Mouse (Mus musculus) embryonic facial prominence, embryonic 12.5 days (tissue): ENCODE measurements at regions not wholly inside any gene's neighbourhood (a gene's known extent, or its start where the extent isn't known, plus 50 kb on each side); places are given as distances from the start of the nearest gene placed in this dataset.
"Not testable (repeated sequence)": the region's sequence is repeated elsewhere in the genome, so short reads cannot be mapped to it uniquely, and the experiment has no call there.

ENCODE experiments used
- ATAC-seq: fragments of 200-750 bp; cut with Nextera tagmentation; 2 replicates; pipeline ENCODE4 v1.8.0; 2017; ENCODE audit not compliant: insufficient number of reproducible peaks, insufficient read depth, low FRiP score, low TSS enrichment
- H3K27ac ChIP-seq: fragments of 300-500 bp; sonication (generic); 2 replicates; pipeline ENCODE4 v1.5.1; 2016; ENCODE audit warnings: mild to moderate bottlenecking
- H3K27me3 ChIP-seq: fragments of 300-500 bp; sonication (generic); 2 replicates; pipeline ENCODE4 v1.6.1; 2016; ENCODE audit warnings: mild to moderate bottlenecking, moderate library complexity
- H3K36me3 ChIP-seq: fragments of 300-500 bp; sonication (generic); 2 replicates; pipeline ENCODE4 v1.6.1; 2016; ENCODE audit warnings: mild to moderate bottlenecking
- H3K4me1 ChIP-seq: fragments of 300-500 bp; sonication (generic); 2 replicates; pipeline ENCODE4 v1.6.1; 2016
- H3K4me2 ChIP-seq: fragments of 300-500 bp; sonication (generic); replicated peaks from 2 replicates; pipeline ENCODE4 v1.6.1; 2016; ENCODE audit warnings: mild to moderate bottlenecking, moderate library complexity
- H3K4me3 ChIP-seq: fragments of 300-500 bp; sonication (generic); 2 replicates; pipeline ENCODE4 v1.5.1; 2016; ENCODE audit warnings: mild to moderate bottlenecking
- H3K9ac ChIP-seq: fragments of 300-500 bp; sonication (generic); 2 replicates; pipeline ENCODE4 v1.6.1; 2016; ENCODE audit warnings: mild to moderate bottlenecking, moderate library complexity
- H3K9me3 ChIP-seq: fragments of 300-500 bp; sonication (generic); 2 replicates; pipeline ENCODE4 v1.6.1; 2016; ENCODE audit warnings: mild to moderate bottlenecking, moderate library complexity
- WGBS: fragments of 180-500 bp; shearing (Covaris S2); methylation state at CpG from one replicate; pipeline ENCODE4 v1.1.7; 2016; 5-methylcytosine and 5-hydroxymethylcytosine counted together

- Histone ChIP-seq H3K36me3 (no peaks in the 10 kb centered on the region), H3K9ac (no peak overlapping the region), H3K27ac (no peak overlapping the region), H3K4me3 (no peak overlapping the region), H3K4me2 (no peak overlapping the region), H3K27me3 (no peaks in the 10 kb centered on the region), H3K4me1 (no peaks in the 10 kb centered on the region), H3K9me3 (no peaks in the 10 kb centered on the region)
- ATAC-seq = no peak
- WGBS = 80% methylated on average over 7 of the region's 7 CpGs
Measured at GRCm38 (mm10) chr10:118064816-118065216, 76.8 kb upstream of the Mdm1 start.

DNA sequence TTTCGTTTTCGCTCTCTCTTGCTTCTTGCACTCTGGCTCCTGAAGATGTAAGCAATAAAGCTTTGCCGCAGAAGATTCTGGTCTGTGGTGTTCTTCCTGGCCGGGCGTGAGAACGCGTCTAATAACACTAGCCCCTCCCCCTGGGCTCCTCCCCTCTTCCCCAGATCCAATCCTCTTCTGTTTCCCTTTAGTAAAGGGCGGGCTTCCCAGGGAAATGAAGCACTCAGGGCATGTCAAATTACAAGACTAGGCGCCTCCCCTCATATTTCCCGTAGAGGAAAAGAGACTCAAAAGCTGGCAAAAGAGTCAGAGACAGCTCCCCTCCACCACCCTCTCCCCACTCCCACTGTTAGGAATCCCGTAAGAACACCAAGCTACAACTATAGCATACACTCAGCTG is 65.3 kb upstream of the Mdm1 start:
- not testable (repeated sequence) for H3K27ac ChIP-seq, H3K4me2 ChIP-seq, H3K9me3 ChIP-seq, H3K4me1 ChIP-seq, H3K27me3 ChIP-seq, H3K9ac ChIP-seq, ATAC-seq, H3K4me3 ChIP-seq, H3K36me3 ChIP-seq
- WGBS = 92% methylated on average over 9 of the region's 11 CpGs

DNA sequence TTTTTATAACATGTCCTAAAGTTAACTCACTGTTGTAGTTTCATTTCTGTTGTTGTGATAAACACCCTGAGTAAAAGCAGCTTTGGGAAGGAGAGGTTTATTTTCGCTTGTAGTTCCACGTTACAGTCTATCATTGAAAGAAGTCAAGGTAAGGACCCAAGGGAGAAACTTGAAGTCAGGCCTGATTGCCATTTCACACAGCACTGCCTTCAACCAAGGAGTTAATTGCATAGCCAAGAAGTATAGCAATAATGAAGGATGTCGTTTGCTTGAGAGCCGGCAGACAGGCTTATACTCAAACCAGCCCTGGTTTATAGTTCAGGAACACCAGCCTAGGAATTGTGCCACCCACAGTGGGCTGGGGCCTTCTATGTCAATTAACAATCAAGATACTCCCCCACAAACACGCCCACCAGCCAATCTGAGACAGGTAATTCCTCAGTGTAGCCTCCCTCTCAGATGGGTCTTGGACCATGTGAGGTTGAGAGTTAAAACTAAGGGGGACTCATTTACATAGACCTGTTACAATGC is 59.9 kb upstream of the Mdm1 start:
- WGBS = 81% methylated on average over 5 of the region's 5 CpGs
- Histone ChIP-seq H3K9ac (no peak overlapping the region), H3K4me2 (no peak overlapping the region), H3K27ac (no peak overlapping the region), H3K4me1 (no peaks in the 10 kb centered on the region), H3K9me3 (no peaks in the 10 kb centered on the region), H3K4me3 (no peak overlapping the region), H3K27me3 (no peaks in the 10 kb centered on the region), H3K36me3 (no peaks in the 10 kb centered on the region)
- no peak for ATAC-seq

- Histone ChIP-seq H3K27ac (no peak overlapping the region), H3K4me3 (no peak overlapping the region), H3K4me1 (0 out of 2 replicates have a peak, but pooled peaks cover 5% of the 10 kb centered on the region), H3K9me3 (no peaks in the 10 kb centered on the region), H3K27me3 (no peaks in the 10 kb centered on the region), H3K4me2 (no peak overlapping the region), H3K36me3 (no peaks in the 10 kb centered on the region), H3K9ac (no peak overlapping the region)
- no peak for ATAC-seq
- 87% methylated on average over 13 of the region's 13 CpGs for WGBS
Measured at GRCm38 (mm10) chr10:118083035-118083720, 58.4 kb upstream of the Mdm1 start.

- WGBS = 88% methylated on average over 8 of the region's 8 CpGs
- Histone ChIP-seq H3K9ac (no peak overlapping the region), H3K36me3 (no peaks in the 10 kb centered on the region), H3K9me3 (no peaks in the 10 kb centered on the region), H3K27me3 (no peaks in the 10 kb centered on the region), H3K4me2 (no peak overlapping the region), H3K4me3 (no peak overlapping the region), H3K4me1 (peaks cover 7% of the 10 kb centered on the region; the same call in 1 of the 2 replicates), H3K27ac (no peak overlapping the region)
- ATAC-seq = no peak
Measured at GRCm38 (mm10) chr10:118083721-118084075, 57.9 kb upstream of the Mdm1 start.

GRCm38 (mm10) chr10:118085046-118085983 is 56.3 kb upstream of the Mdm1 start:
- WGBS = 89% methylated on average over 16 of the region's 16 CpGs
- peak; percentile 15; the same call in 1 of the 2 replicates for ATAC-seq
- H3K9ac ChIP-seq = no peak overlapping the region
- H3K4me1 ChIP-seq = peaks cover 7% of the 10 kb centered on the region; the same call in 1 of the 2 replicates
- no peak overlapping the region for H3K4me3 ChIP-seq
- no peak overlapping the region for H3K4me2 ChIP-seq
- H3K27me3 ChIP-seq = no peaks in the 10 kb centered on the region
- H3K27ac ChIP-seq = no peak overlapping the region
- no peaks in the 10 kb centered on the region for H3K9me3 ChIP-seq
- H3K36me3 ChIP-seq = no peaks in the 10 kb centered on the region

DNA sequence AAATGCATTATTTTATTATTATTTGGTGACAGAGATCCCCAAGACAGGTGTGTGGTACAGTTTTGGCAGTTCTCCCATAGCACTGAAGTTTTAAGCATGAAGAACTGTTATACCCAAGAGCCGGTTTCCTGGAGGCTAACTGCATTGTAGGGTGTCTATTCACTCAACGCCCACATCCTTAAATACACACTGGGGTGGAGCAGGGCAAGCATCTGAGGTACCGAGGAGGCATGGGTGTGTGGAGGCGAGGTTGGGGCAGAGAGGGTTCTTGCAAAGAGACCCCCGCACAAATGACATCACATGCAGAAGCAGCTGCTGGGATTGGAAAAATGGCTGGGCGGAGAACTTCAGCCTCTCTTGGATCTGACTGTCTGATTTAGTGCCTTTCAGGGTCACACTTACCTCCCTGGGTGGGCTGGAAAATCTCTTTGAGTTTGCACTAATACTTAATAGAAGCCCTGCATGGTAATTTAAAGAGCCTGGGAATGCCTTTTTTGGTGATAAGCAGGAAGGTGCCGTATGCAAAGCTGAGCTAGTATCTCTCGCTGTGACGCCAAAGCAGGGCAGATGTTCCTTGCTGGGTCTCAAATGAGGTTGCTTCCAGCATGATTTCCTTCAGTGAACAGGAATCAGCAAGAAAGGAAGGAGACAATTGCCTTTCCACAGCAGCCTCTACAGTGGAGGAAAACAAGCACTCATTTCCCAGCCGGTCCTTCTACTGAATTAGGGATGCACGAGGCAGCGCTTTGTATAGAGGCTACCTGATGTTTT is 53.9 kb upstream of the Mdm1 start:
- Histone ChIP-seq H3K36me3 (no peaks in the 10 kb centered on the region), H3K27ac (no peak overlapping the region), H3K27me3 (no peaks in the 10 kb centered on the region), H3K4me1 (peaks cover 15% of the 10 kb centered on the region), H3K9ac (no peak overlapping the region), H3K4me2 (no peak overlapping the region), H3K9me3 (no peaks in the 10 kb centered on the region), H3K4me3 (no peak overlapping the region)
- no peak for ATAC-seq
- WGBS = 28% methylated on average over 12 of the region's 12 CpGs

DNA sequence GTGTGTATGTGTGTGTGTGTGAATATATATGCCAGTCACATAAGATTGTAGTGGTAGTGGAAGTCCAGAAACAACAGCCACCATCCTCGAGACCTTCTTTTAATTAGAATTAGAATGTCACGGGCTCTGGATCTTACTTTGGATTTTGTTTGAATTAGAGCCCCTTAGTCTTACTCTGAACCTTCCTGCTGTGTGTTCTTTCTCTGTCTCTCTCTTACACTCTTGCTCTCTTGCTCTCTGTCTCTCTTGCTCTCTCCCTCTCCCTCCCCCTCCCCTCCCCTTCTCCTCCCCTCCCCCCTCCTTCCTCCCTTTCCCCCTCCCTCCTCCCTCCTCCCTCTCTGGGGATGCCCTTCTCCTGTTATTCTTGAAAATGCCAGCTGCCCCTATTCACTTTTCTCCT is 53.1 kb upstream of the Mdm1 start:
- Histone ChIP-seq H3K4me2 (no peak overlapping the region), H3K4me1 (peaks cover 17% of the 10 kb centered on the region), H3K9ac (no peak overlapping the region), H3K27me3 (no peaks in the 10 kb centered on the region), H3K4me3 (no peak overlapping the region), H3K9me3 (no peaks in the 10 kb centered on the region), H3K27ac (no peak overlapping the region), H3K36me3 (no peaks in the 10 kb centered on the region)
- no peak for ATAC-seq
- 42% methylated on average over 2 of the region's 2 CpGs for WGBS

DNA sequence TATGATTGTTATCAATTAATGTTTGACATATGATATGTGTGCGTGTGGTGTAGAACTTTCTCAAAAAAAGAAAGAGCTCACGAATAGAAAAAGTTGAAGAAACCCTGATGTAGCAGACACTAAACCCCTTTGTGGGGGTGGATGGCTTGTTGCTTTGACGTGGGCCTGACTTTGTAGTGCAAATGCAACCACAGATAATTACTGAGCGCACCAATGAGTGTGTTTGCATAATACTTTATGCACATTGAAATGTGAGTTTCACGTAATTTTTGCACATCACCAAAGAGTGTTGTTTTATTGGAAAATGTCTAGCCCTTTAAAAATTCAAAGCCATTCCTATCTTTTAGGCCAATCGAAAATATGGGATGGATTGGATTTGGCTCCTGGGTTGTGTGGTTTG is 51.7 kb upstream of the Mdm1 start:
- no peak overlapping the region for H3K27ac ChIP-seq
- 70% methylated on average over 6 of the region's 6 CpGs for WGBS
- no peaks in the 10 kb centered on the region for H3K9me3 ChIP-seq
- no peak overlapping the region for H3K9ac ChIP-seq
- no peak for ATAC-seq
- H3K4me3 ChIP-seq = no peak overlapping the region
- peaks cover 17% of the 10 kb centered on the region for H3K4me1 ChIP-seq
- no peaks in the 10 kb centered on the region for H3K27me3 ChIP-seq
- no peak overlapping the region for H3K4me2 ChIP-seq
- H3K36me3 ChIP-seq = no peaks in the 10 kb centered on the region

DNA sequence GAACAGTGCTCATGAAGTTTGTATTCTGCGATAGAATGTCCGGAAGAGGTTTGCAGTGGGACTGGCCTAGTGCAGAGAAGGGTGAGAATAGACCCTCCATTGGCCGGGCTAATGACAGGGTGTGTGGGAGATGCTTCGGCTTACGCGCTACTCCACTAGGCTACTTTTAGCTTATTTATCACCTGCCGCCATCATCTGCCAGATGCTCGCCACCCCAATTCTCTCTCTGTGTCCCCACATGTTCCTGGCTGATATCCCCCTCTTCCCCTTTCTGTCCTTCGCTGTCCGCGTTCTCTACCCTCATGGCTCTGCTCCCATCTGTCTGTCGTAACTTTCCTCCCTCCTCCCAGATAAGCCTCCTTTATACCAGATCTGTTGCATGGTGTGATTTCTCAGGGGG is 50.1 kb upstream of the Mdm1 start:
- no peaks in the 10 kb centered on the region for H3K36me3 ChIP-seq
- H3K9me3 ChIP-seq = no peaks in the 10 kb centered on the region
- no peak overlapping the region for H3K9ac ChIP-seq
- peaks cover 17% of the 10 kb centered on the region for H3K4me1 ChIP-seq
- H3K4me2 ChIP-seq = no peak overlapping the region
- H3K4me3 ChIP-seq = no peak overlapping the region
- no peak for ATAC-seq
- H3K27ac ChIP-seq = no peak overlapping the region
- no peaks in the 10 kb centered on the region for H3K27me3 ChIP-seq
- WGBS = 86% methylated on average over 12 of the region's 12 CpGs
